Mouse (Mus musculus): Measurements from ENCODE around the gene Mta2.

DNA sequence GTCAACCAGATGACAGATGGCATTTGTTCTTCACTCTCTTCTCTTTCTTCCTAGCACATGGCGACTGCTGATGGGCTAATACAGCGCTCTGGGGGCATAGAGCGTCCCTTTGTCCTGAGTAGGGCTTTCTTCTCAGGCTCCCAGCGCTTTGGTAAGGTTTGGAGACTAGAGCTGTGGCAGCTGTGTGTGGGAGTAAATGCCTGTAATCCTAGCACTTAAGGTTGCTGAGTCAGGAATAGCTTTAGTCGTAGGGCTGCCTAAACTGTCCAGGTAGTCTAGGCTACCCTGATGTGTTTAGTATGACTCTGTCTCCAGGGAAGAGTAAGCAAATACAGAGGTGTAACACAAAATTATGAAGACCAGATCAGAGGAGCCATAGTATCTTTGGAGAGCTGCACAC, 29.9 kb upstream of the Mta2 start:
- TF ChIP-seq CTCF (conservative IDR thresholded peaks at IDR 0.05; ENCODE audit: insufficient read depth, insufficient read length, low read depth, low read length) (no peak), POLR2A (IDR thresholded peaks at IDR 0.05; ENCODE audit: low read depth, low read length) (no peak)
